Mouse (Mus musculus) intestine, embryonic 16.5 days (tissue): Measurements from ENCODE around the gene Olfr411. TPM values are rescaled to one million over a fixed set of nuclear protein-coding genes. Genes with fewer than 3 reads are reported as not detected.
A peak's percentile ranks its signal among the peaks of the same experiment; 100 is the strongest.

Experiments
- ATAC-seq: fragments of 200-750 bp; cut with Nextera tagmentation; 2 replicates; pipeline ENCODE4 v1.8.0; 2017; ENCODE audit warnings: moderate TSS enrichment, moderate library complexity
- H3K27ac ChIP-seq: fragments of 300-500 bp; sonication (generic); 2 replicates; pipeline ENCODE4 v1.5.1; 2014; ENCODE audit warnings: mild to moderate bottlenecking, low read length
- H3K27me3 ChIP-seq: fragments of 300-500 bp; sonication (generic); replicated peaks from 2 replicates; pipeline ENCODE4 v1.6.1; 2014; ENCODE audit warnings: low read length, control low read depth, mixed read lengths; ENCODE audit not compliant: control insufficient read depth, insufficient read depth
- H3K36me3 ChIP-seq: fragments of 300-500 bp; sonication (generic); 2 replicates; pipeline ENCODE4 v1.6.1; 2014; ENCODE audit warnings: low read length, control low read depth; ENCODE audit not compliant: control insufficient read depth, insufficient read depth
- H3K4me1 ChIP-seq: fragments of 300-500 bp; sonication (generic); 2 replicates; pipeline ENCODE4 v1.6.1; 2014; ENCODE audit warnings: low read length, control low read depth, mixed read lengths; ENCODE audit not compliant: control insufficient read depth, insufficient read depth
- H3K4me2 ChIP-seq: fragments of 300-500 bp; sonication (generic); 2 replicates; pipeline ENCODE4 v1.6.1; 2014; ENCODE audit warnings: low read depth, low read length, control low read depth
- H3K4me3 ChIP-seq: fragments of 300-500 bp; sonication (generic); 2 replicates; pipeline ENCODE4 v1.5.1; 2014; ENCODE audit warnings: mild to moderate bottlenecking, low read length
- H3K9ac ChIP-seq: fragments of 300-500 bp; sonication (generic); 2 replicates; pipeline ENCODE4 v1.6.1; 2014; ENCODE audit warnings: low read depth, low read length
- H3K9me3 ChIP-seq: fragments of 300-500 bp; sonication (generic); 2 replicates; pipeline ENCODE4 v1.6.1; 2016; ENCODE audit warnings: low read length, control low read depth; ENCODE audit not compliant: control insufficient read depth
- WGBS: fragments of 180-500 bp; shearing (Covaris S2); extraction: QIAGEN DNeasy Blood & Tissue Kit; methylation state at CpG from one replicate; pipeline ENCODE4 v1.1.7; 2014; 5-methylcytosine and 5-hydroxymethylcytosine counted together
- polyA plus RNA-seq: library from polyadenylated mRNA; unstranded; fragments of >200 nt; fragmentation: Nextera tagmentation; extraction: Ambion mirVana; gene quantifications from 2 replicates; pipeline ENCODE4 v1.2.1, GENCODE M21; 2015

Olfr411 gene
- not detected in 2 replicates for polyA plus RNA-seq

DNA sequence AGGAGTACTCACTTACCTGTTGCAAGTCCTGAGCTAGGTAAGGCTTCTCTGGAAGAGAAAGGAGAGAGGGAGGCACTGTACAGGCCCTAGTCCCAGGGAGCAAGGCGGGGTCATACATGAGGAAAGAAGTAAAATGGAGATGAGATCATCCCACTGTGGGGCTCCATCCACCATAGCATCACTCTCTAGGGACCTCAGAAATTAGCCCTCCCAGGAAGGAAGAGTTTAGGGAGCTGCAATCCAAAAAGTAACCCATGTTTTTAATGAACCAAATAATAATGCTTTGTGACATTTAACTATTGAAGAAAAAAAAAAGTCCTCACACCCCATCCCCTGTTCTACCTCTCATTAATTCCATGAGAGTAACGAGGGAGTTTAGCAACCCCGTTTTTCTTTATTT lies at the start of gene Olfr411:
TSS of gene Olfr411 (minus strand) at position 101 of the 400 bp plus-strand sequence.
- Histone ChIP-seq H3K9ac (no peak within 1 kb of the TSS), H3K9me3 (no peaks in the 10 kb centered on the region), H3K36me3 (no peaks in the 10 kb centered on the region), H3K27ac (no peak within 1 kb of the TSS), H3K4me2 (no peak within 1 kb of the TSS), H3K4me1 (no peaks in the 10 kb centered on the region), H3K4me3 (no peak within 1 kb of the TSS), H3K27me3 (no peaks in the 10 kb centered on the region)
- WGBS: 81% methylated on average over 3 of the region's 3 CpGs
- no peak for ATAC-seq

DNA sequence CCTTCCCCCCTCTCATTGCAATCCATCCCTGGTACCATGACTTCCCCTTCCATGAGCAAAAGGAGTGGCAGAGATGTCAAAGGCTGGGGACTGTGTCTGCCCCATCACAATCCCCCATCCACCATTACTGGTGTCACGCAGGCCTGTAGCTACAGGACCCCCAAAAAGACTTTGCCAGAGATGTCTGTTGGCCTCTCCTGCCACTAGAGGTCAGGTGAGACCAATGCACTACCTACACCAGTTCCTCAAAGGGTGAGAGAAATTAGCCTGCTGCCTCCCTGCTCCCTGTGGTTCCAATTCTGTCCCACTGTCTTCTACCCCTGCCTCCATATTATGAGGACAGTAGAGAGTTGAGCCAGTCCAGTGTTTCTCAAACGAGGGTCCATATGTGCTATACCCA lies 49.7 kb upstream of the Olfr411 start:
- 44% methylated on average over 2 of the region's 2 CpGs for WGBS
- no peak for ATAC-seq
- no peak overlapping the region for H3K9ac ChIP-seq

DNA sequence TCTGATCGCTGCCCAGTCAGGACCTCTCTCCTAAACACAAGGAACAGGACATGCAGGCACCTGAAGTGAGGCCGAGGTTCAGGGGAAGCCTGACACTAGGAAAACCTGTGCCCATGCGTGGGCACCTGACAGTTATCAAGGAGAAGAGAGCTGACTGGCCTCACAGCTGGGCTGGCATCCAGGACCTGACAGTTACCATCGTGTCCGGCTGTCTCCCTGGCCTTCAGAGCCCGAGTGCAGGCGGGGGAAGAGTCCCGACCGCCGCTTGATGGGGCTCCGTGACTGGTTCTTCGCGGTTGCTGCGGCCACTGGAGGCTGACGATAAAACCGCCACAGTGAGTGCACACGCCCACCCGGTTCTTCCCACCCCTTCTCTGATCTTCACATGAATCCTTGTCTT lies 43.1 kb upstream of the Olfr411 start:
- WGBS: 75% methylated on average over 18 of the region's 18 CpGs
- Histone ChIP-seq H3K36me3 (no peaks in the 10 kb centered on the region), H3K4me2 (no peak overlapping the region), H3K27ac (no peak overlapping the region), H3K27me3 (no peaks in the 10 kb centered on the region), H3K4me1 (0 out of 2 replicates have a peak, but pooled peaks cover 4% of the 10 kb centered on the region), H3K9ac (no peak overlapping the region), H3K4me3 (no peak overlapping the region), H3K9me3 (no peaks in the 10 kb centered on the region)
- ATAC-seq: no peak

More for the DNA sequence above, 49.7 kb upstream of the Olfr411 start:
- Histone ChIP-seq H3K27ac (no peak overlapping the region), H3K4me3 (no peak overlapping the region), H3K27me3 (no peaks in the 10 kb centered on the region), H3K4me1 (no peaks in the 10 kb centered on the region), H3K4me2 (no peak overlapping the region), H3K36me3 (no peaks in the 10 kb centered on the region), H3K9me3 (no peaks in the 10 kb centered on the region)

DNA sequence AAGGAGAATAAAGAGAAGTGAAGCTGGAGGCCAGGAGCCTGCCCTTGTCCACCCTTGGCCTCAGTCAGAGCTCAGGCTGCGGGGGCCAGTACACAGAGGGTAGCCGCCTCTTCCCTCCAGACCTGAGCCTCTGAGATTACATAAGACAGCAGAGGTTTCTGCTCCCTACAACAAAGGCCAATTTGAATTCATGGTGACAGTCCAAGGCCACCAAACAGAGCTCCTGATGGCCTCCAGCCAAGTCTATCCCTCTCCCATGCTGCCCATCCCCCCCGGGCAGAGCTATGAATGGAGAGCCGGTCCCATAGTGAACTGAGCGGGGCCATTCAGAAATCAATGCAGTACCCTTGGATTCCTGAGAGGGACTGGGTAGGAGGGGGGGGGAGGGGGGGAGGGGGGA lies 41.0 kb upstream of the Olfr411 start:
- H3K4me3 ChIP-seq: no peak overlapping the region
- no peak overlapping the region for H3K4me2 ChIP-seq
- 71% methylated on average over 5 of the region's 5 CpGs for WGBS
- H3K27me3 ChIP-seq: no peaks in the 10 kb centered on the region
- H3K9me3 ChIP-seq: no peaks in the 10 kb centered on the region
- 0 out of 2 replicates have a peak, but pooled peaks cover 4% of the 10 kb centered on the region for H3K4me1 ChIP-seq
- no peak overlapping the region for H3K9ac ChIP-seq
- ATAC-seq: peak; percentile 59; the same call in 1 of the 2 replicates
- H3K36me3 ChIP-seq: no peaks in the 10 kb centered on the region
- no peak overlapping the region for H3K27ac ChIP-seq

DNA sequence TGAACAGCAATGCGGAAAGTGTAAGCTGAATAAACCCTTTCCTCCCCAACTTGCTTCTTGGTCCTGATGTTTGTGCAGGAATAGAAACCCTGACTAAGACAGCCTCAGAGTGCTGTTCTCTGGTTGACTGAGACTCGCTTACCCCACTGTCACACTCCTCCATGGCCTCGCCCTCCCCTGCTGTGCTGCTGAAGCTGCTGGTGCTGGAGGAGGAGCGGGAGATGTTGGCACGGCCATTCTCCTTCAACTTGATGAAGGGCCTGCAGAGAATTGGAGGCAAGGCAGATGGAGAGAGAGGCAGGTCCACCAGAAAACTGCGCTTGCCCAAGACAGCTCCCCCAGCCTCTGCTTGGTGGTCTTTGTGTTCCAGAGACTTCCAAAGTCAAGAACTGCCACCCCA lies 40.5 kb upstream of the Olfr411 start:
- Histone ChIP-seq H3K27me3 (no peaks in the 10 kb centered on the region), H3K9me3 (no peaks in the 10 kb centered on the region), H3K4me2 (no peak overlapping the region), H3K9ac (no peak overlapping the region), H3K4me1 (0 out of 2 replicates have a peak, but pooled peaks cover 4% of the 10 kb centered on the region), H3K36me3 (no peaks in the 10 kb centered on the region), H3K4me3 (no peak overlapping the region), H3K27ac (no peak overlapping the region)
- 71% methylated on average over 6 of the region's 6 CpGs for WGBS
- no peak for ATAC-seq

DNA sequence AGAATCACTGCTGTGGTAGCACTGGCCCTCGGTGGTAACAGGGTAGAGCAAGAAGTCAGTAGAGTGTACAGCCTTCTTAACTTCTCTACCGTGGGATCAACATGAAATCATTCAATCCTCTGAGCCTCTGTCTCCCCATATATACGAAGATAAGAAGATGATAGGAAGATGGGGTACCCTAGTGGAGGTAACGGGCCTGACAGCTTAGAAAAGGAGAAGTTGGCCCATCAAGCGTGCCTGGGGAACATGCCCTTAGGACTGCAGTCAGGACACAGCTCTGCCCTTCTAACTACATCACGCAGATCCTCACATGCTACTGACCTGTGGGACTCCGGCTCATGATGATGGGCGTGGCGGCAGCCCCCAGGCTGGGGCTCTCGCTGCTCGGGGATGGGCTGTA lies 39.4 kb upstream of the Olfr411 start:
- no peak overlapping the region for H3K27ac ChIP-seq
- H3K9me3 ChIP-seq: no peaks in the 10 kb centered on the region
- no peak overlapping the region for H3K4me2 ChIP-seq
- no peak overlapping the region for H3K9ac ChIP-seq
- no peak overlapping the region for H3K4me3 ChIP-seq
- 75% methylated on average over 11 of the region's 11 CpGs for WGBS
- no peaks in the 10 kb centered on the region for H3K27me3 ChIP-seq
- no peak for ATAC-seq
- 0 out of 2 replicates have a peak, but pooled peaks cover 4% of the 10 kb centered on the region for H3K4me1 ChIP-seq
- H3K36me3 ChIP-seq: no peaks in the 10 kb centered on the region

DNA sequence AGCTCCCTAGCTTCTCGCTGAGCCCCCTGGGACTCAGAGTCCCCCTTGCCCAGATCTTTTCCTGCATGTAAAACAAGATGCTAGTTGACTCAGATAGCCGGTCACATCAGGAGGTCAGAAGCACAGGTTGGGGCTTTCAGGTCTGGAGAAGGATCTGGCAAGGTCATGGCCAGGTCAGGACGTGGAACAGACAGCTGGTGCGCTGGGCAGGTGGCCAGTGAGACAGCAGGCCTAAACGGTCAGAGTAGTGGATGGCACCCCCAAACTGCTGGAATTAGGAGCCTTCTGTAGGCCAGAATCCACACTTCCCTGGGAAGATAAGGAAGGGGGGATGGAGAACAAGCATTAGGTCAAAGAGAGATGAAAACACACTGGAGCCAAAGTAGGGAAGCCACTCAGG lies 34.8 kb upstream of the Olfr411 start:
- Histone ChIP-seq H3K27ac (no peak overlapping the region), H3K4me1 (no peaks in the 10 kb centered on the region), H3K9me3 (no peaks in the 10 kb centered on the region), H3K4me2 (no peak overlapping the region), H3K36me3 (no peaks in the 10 kb centered on the region), H3K4me3 (no peak overlapping the region), H3K9ac (no peak overlapping the region), H3K27me3 (no peaks in the 10 kb centered on the region)
- ATAC-seq: no peak
- WGBS: 67% methylated on average over 5 of the region's 5 CpGs

DNA sequence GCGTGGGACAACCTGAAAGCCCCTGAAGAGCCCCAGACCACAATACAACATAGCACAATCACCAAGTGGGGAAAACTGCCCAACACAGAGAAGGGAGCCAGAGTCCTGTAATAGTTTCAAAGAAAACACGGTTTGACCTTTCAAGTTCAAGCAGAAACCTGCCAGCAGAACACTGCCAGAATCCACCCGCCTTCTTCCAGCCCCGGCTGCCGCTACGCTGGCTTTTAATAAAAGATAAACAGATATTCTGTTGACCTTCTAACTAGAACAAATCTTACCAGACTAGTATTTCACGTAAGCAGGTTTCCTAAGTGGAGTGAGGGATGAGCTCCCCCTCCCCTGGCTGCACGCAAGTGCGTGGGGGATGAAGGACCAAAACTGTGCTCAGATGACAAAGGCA lies 33.2 kb upstream of the Olfr411 start:
- Histone ChIP-seq H3K4me3 (no peak overlapping the region), H3K4me2 (no peak overlapping the region), H3K36me3 (no peaks in the 10 kb centered on the region), H3K4me1 (no peaks in the 10 kb centered on the region), H3K27me3 (no peaks in the 10 kb centered on the region), H3K27ac (no peak overlapping the region), H3K9ac (no peak overlapping the region), H3K9me3 (no peaks in the 10 kb centered on the region)
- 64% methylated on average over 9 of the region's 9 CpGs for WGBS
- ATAC-seq: no peak

DNA sequence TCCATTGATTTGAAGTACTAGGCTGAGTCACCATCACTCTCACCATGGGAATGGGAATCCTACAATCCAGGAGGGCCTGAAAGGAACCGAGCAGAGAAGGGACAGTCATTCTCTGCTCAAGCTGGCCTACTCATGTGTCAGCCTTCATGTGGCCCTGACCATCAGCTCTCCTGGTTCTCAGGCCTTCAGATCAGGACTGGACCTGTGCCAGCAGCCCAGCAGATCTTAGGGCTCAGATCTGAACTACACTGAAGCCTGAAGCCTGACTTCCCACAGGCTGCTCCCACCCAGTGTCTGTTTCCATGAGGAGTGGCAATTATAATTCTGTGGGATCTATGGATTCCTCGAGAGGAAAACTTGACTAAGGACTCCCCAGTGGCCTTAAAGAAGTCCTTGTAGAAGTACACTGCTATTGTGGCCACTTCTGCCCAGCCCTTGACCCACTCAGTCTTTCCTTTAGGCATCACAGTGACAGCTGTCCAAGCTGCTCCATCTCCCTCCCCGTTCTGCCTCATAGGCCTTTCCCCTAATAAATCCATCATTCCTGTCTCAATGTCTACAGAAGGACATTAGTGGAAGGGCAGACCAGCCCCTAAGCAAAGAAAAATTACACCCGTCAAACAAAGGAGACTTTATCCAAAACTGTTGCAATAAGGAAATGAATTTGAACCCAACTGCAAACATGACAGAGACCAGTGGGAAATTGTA lies 26.9 kb upstream of the Olfr411 start:
- Histone ChIP-seq H3K4me1 (no peaks in the 10 kb centered on the region), H3K4me3 (no peak overlapping the region), H3K9me3 (no peaks in the 10 kb centered on the region), H3K27me3 (no peaks in the 10 kb centered on the region), H3K4me2 (no peak overlapping the region), H3K36me3 (no peaks in the 10 kb centered on the region), H3K27ac (0 out of 2 replicates have a peak overlapping the region, but pooled peaks have one; percentile 13), H3K9ac (no peak overlapping the region)
- 52% methylated on average over 4 of the region's 4 CpGs for WGBS
- ATAC-seq: peak; percentile 72

DNA sequence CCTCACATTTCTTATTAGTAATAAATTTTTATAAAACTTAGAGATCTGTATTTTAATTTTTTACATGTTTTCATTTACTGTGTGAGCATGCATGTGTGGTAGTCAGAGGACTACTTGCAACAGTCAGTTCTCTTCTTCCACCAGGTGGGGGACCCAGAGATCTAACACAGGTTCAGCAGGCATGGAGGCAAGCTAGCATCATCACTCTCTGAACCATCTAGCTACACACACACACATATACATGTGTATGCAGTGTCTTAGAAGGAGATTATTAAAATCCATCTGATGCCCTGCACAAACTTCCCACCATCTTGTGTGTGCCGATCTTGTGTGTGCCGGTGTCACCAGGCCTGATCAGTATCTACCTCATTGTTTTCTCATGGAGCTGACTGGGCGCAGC lies 24.4 kb upstream of the Olfr411 start:
- H3K4me2 ChIP-seq: no peak overlapping the region
- H3K9ac ChIP-seq: no peak overlapping the region
- no peaks in the 10 kb centered on the region for H3K9me3 ChIP-seq
- H3K27me3 ChIP-seq: no peaks in the 10 kb centered on the region
- no peak overlapping the region for H3K27ac ChIP-seq
- 69% methylated on average over 3 of the region's 3 CpGs for WGBS
- no peaks in the 10 kb centered on the region for H3K36me3 ChIP-seq
- no peaks in the 10 kb centered on the region for H3K4me1 ChIP-seq
- ATAC-seq: 0 out of 2 replicates have a peak, but pooled peaks have one; percentile 52
- no peak overlapping the region for H3K4me3 ChIP-seq
